Mouse (Mus musculus): ENCODE results near the gene Adamts8.

DNA sequence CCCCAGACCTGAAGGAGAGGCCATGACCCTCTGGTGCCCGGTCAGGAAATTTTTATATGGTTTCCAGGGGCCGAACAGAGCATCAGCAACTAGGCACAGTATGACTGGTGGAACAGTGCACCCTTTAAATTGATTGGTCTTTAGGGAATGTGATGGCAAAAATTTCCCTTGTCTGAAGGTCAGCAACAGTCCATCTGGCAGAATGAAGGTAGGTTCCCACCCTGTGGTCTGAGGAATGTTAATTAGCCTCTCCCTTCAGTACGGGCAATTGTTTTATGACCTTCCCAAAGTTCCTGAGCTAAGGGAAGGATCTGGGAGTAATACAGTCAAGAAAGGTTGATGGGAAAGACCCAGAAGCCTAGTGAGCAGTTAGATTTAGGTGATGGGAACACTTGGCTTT is 67.7 kb downstream of the Adamts8 start:
- TF ChIP-seq CTCF (IDR thresholded peaks at IDR 0.05; ENCODE audit: extremely low read depth, insufficient read depth, low read length) = no peak
- no peak for TF ChIP-seq POLR2A (IDR thresholded peaks at IDR 0.05; ENCODE audit: extremely low read depth, insufficient read depth, low read length)
